Mouse (Mus musculus): ENCODE data around the gene Rora.

DNA sequence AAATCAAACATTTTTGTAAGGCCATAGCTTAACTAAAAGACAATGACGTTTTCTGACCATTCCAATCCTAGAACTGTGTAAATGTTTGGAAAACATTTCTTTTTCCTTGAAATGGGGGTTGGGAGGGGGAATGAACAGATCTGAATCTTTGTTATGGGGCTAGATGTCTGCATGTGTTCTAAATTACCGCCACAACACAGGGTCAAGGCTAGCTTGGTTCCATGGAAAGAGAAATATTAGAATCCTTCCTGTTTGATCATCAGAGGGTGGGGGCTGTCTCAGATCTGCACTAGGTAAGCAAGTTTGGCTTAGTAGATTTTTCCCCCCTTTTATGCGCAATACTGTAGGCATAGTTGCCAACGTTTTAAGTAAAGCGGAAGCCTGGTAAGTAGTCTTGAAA, 635.0 kb downstream of the Rora start:
- TF ChIP-seq POLR2A (IDR thresholded peaks at IDR 0.05; ENCODE audit: borderline replicate concordance, low read depth, low read length) (no peak), CTCF (IDR thresholded peaks at IDR 0.05; ENCODE audit: low read depth, low read length) (no peak)
